Mouse (Mus musculus): ENCODE data around the gene 1700001C02Rik.

DNA sequence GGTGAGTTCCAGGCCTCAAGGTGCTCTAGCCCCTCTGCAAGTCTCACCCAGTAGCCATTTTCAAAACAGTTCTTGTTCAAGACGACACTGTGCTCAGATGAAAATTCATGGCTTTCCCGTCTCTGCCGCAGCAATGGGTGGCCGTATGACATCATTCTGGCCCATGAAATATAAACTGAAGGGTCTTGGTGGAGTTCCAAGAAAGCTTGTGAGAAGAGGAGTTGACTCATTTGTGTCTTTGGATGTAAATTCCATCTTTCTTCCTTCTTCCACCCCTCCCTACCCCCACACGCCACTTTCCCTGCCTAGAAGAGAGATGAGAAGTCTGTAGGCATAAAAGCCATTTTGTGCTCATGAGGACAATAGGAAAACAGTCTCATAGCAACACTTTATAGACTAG lies 25.0 kb downstream of the 1700001C02Rik start:
- TF ChIP-seq CTCF (IDR thresholded peaks at IDR 0.05; ENCODE audit: low read depth) (no peak), EP300 (IDR thresholded peaks at IDR 0.05; ENCODE audit: low read depth) (no peak)
